Mouse (Mus musculus) lung, embryonic 14.5 days (tissue): ENCODE measurements around the gene Scaf1. TPM values are rescaled to one million over a fixed set of nuclear protein-coding genes. Genes with fewer than 3 reads are reported as not detected.

Experiments used
- ATAC-seq: fragments of 200-750 bp; cut with Nextera tagmentation; 2 replicates; pipeline ENCODE4 v1.8.0; 2017; ENCODE audit warnings: mild to moderate bottlenecking, moderate TSS enrichment, moderate library complexity; ENCODE audit not compliant: insufficient read depth
- DNase-seq: peaks from one replicate; pipeline ENCODE4 v3.0.0-alpha.2; 2015
- H3K27ac ChIP-seq: fragments of 300-500 bp; sonication (generic); 2 replicates; pipeline ENCODE4 v1.5.1; 2014; ENCODE audit warnings: low read depth, mild to moderate bottlenecking, moderate library complexity
- H3K27me3 ChIP-seq: fragments of 300-500 bp; sonication (generic); 2 replicates; pipeline ENCODE4 v1.6.1; 2014; ENCODE audit warnings: low read length, control low read depth; ENCODE audit not compliant: insufficient read depth
- H3K36me3 ChIP-seq: fragments of 300-500 bp; sonication (generic); 2 replicates; pipeline ENCODE4 v1.6.1; 2014; ENCODE audit warnings: control low read depth; ENCODE audit not compliant: insufficient read depth
- H3K4me1 ChIP-seq: fragments of 300-500 bp; sonication (generic); 2 replicates; pipeline ENCODE4 v1.6.1; 2014; ENCODE audit warnings: antibody characterized with exemption, control low read depth; ENCODE audit not compliant: insufficient read depth
- H3K4me2 ChIP-seq: fragments of 300-500 bp; sonication (generic); 2 replicates; pipeline ENCODE4 v1.6.1; 2014; ENCODE audit warnings: mild to moderate bottlenecking
- H3K4me3 ChIP-seq: fragments of 300-500 bp; sonication (generic); 2 replicates; pipeline ENCODE4 v1.5.1; 2014; ENCODE audit warnings: low read depth, low read length
- H3K9ac ChIP-seq: fragments of 300-500 bp; sonication (generic); 2 replicates; pipeline ENCODE4 v1.6.1; 2014
- H3K9me3 ChIP-seq: fragments of 300-500 bp; sonication (generic); 2 replicates; pipeline ENCODE4 v1.6.1; 2016; ENCODE audit warnings: low read depth, low read length, control low read depth
- CTCF ChIP-seq: IDR thresholded peaks from 2 replicates; pipeline ENCODE4 v1.5.1; 2016; ENCODE audit warnings: antibody characterized with exemption, low read depth
- WGBS: fragments of 180-500 bp; shearing (Covaris S2); extraction: QIAGEN DNeasy Blood & Tissue Kit; methylation state at CpG from one replicate; pipeline ENCODE4 v1.1.7; 2014; 5-methylcytosine and 5-hydroxymethylcytosine counted together
- polyA plus RNA-seq: library from polyadenylated mRNA; unstranded; fragments of >200 nt; fragmentation: Nextera tagmentation; extraction: Ambion mirVana; gene quantifications from 2 replicates; pipeline ENCODE4 v1.2.1, GENCODE M21; 2014

The Scaf1 gene
- polyA plus RNA-seq, 1 experiment from 2014 or later = 53.6 TPM

DNA sequence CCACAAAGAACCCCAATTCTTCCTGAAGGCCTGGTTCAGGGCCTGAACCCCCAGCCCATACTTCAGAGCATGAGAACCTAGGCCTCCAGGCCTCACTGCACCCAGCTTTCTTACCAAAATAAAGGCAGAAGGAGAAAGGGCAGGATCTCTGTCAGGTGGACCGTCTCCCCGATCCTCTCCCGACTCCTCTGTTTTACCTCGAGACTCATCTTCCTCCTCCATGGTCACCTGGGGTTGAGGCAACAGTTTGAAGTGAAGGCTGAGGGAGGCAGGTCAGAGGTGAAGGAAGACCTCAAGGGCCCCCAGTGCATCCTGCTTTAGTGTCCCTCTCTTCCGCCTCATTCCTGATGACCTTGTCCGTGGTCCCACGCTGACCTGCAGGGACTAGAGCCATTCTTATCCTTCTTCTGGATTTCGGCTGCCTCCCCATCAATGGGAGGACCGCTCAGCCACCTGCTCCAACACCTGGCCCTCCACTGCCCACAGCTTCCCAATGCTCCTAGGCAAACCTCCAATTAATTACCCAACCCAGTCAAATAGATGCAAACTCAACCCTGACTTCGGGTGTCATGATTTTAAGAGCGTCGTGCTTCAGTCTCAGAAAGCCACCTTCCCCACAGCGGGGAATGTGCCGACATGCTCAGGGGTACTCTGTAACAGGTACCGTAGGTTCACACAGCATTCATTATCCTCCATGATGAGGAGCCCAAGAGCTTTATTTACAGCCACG lies 2.6 kb downstream of the Scaf1 start:
- TF ChIP-seq CTCF = no peak
- no peak overlapping the region for H3K4me3 ChIP-seq
- peaks cover 58% of the 10 kb centered on the region for H3K36me3 ChIP-seq
- H3K4me2 ChIP-seq = no peak overlapping the region
- peaks cover 10% of the 10 kb centered on the region for H3K4me1 ChIP-seq
- H3K9ac ChIP-seq = no peak overlapping the region
- no peak overlapping the region for H3K27ac ChIP-seq
- DNase-seq (no peak), ATAC-seq (no peak)
- H3K27me3 ChIP-seq = no peaks in the 10 kb centered on the region
- H3K9me3 ChIP-seq = no peaks in the 10 kb centered on the region
- 96% methylated on average over 16 of the region's 16 CpGs for WGBS

DNA sequence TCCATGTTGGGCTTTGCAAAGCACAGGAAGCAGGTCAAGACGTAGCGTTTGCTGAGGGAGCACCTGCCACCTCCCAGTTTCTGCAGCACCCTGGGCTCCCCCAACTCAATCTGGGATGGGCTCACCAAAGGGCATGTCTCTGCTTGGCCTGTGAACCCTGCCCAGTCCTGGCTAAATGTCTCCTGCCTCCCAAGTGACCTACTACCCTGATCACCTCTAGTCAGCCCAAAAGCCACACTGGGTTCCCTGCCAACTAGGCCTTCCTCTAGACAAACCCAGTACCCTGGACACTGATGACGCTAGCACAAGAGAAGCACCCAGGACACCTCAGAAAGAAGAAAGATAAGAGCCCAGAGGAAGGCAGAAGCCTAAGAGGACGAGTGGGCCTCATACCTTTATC lies 3.3 kb downstream of the Scaf1 start:
- ATAC-seq (no peak), DNase-seq (no peak)
- Histone ChIP-seq H3K9me3 (no peaks in the 10 kb centered on the region), H3K9ac (no peak overlapping the region), H3K27ac (no peak overlapping the region), H3K36me3 (peaks cover 65% of the 10 kb centered on the region), H3K4me3 (no peak overlapping the region), H3K27me3 (no peaks in the 10 kb centered on the region), H3K4me2 (no peak overlapping the region), H3K4me1 (peaks cover 8% of the 10 kb centered on the region)
- 82% methylated on average over 4 of the region's 4 CpGs for WGBS
- no peak for TF ChIP-seq CTCF

DNA sequence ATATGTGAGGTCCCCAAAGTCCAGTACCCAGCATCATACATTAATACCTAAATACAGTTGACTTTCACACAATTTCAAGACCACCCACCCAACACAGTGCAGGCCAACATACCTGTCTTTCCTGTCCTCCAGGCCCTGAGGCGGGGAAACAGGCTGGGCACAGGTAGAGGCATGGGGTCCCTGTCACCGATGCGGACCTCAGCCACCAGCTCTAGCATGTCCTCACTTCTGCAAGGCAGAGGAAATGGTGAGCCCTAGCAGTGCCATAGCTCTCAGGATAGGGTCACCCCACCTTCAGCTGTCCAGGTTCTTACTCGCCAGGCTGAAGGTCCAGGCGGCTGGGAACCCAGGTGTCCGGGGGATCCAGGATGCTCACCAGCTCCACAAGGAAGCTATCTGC lies 4.2 kb downstream of the Scaf1 start:
- no peak for TF ChIP-seq CTCF
- DNase-seq (no peak), ATAC-seq (no peak)
- Histone ChIP-seq H3K9me3 (no peaks in the 10 kb centered on the region), H3K4me3 (no peak overlapping the region), H3K27me3 (no peaks in the 10 kb centered on the region), H3K9ac (no peak overlapping the region), H3K4me1 (peaks cover 8% of the 10 kb centered on the region), H3K27ac (no peak overlapping the region), H3K4me2 (no peak overlapping the region), H3K36me3 (peaks cover 73% of the 10 kb centered on the region)
- WGBS = 94% methylated on average over 6 of the region's 6 CpGs

DNA sequence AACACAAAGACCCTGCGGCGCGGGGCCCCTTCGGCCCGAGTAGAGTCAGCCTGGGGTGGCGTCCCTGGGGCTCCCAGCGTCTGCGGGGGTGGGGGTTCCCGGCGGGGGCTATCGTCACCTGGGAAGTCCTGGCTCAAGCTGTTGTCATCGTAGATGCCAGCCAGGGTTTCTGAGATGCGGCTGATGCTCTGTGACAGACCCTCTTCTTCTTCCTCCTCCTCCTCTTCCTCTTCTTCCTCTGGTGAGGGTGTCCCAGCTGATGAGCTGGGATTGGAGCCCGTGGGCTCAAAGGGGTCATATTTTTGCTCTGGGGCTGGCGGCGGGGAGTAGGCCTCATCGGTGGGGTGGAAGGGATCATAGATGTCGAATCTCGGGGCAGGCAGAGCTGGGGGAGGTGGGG lies 7.8 kb downstream of the Scaf1 start:
- DNase-seq = no peak
- Histone ChIP-seq H3K9ac (no peak overlapping the region), H3K27ac (no peak overlapping the region), H3K4me2 (no peak overlapping the region), H3K4me1 (no peaks in the 10 kb centered on the region), H3K9me3 (no peaks in the 10 kb centered on the region), H3K27me3 (no peaks in the 10 kb centered on the region), H3K4me3 (no peak overlapping the region), H3K36me3 (peaks cover 100% of the 10 kb centered on the region)
- no peak for ATAC-seq
- TF ChIP-seq CTCF = no peak
- 90% methylated on average over 19 of the region's 19 CpGs for WGBS

DNA sequence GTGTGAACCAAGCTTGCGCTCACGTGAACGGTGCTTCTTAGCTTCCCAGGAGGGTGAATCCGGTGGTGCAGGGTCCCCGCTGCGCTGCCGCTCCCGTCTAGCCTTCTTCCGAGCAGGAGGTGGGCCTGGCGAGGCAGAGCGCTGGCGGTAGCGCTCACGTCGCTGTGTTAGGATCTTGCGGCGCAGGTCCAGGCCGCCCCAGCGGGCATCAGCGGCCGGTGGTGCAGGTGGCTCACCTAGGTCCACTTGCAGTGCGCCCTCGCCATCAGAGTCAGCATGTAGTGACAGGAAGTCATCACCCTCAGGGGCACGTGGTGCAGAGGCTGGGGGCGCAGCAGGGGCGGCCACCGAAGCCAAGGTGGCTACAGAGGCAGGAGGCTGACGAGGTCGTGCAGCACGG lies 8.3 kb downstream of the Scaf1 start:
- TF ChIP-seq CTCF = no peak
- Histone ChIP-seq H3K27me3 (no peaks in the 10 kb centered on the region), H3K4me2 (no peak overlapping the region), H3K36me3 (peaks cover 100% of the 10 kb centered on the region), H3K27ac (no peak overlapping the region), H3K9me3 (no peaks in the 10 kb centered on the region), H3K4me3 (no peak overlapping the region), H3K4me1 (no peaks in the 10 kb centered on the region), H3K9ac (no peak overlapping the region)
- WGBS = 91% methylated on average over 30 of the region's 30 CpGs
- DNase-seq = no peak
- ATAC-seq = no peak

DNA sequence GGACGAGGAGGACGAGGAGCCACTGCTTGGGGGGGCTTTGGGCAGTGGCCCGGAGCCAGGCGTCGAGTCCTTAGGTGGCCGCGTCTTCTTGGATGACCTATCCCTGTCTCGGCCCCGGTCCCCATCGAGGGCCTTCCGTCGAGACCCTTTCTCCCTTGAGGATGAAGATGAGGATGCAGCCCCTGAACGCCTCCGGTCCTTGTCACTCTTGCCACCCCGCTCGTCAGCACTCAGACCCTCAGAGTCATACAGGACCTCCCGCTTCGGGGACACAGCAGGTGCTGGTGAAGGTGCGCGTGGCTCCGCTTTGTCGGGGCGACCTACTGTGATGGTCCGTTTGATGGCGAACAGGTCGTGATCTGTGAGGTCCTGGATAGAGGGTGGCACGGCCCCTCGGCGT lies 9.0 kb downstream of the Scaf1 start:
- H3K36me3 ChIP-seq = peaks cover 100% of the 10 kb centered on the region
- no peak overlapping the region for H3K27ac ChIP-seq
- WGBS = 94% methylated on average over 29 of the region's 29 CpGs
- H3K9ac ChIP-seq = no peak overlapping the region
- H3K4me1 ChIP-seq = no peaks in the 10 kb centered on the region
- ATAC-seq = no peak
- H3K9me3 ChIP-seq = no peaks in the 10 kb centered on the region
- TF ChIP-seq CTCF = no peak
- no peaks in the 10 kb centered on the region for H3K27me3 ChIP-seq
- DNase-seq = no peak
- H3K4me3 ChIP-seq = no peak overlapping the region
- no peak overlapping the region for H3K4me2 ChIP-seq

DNA sequence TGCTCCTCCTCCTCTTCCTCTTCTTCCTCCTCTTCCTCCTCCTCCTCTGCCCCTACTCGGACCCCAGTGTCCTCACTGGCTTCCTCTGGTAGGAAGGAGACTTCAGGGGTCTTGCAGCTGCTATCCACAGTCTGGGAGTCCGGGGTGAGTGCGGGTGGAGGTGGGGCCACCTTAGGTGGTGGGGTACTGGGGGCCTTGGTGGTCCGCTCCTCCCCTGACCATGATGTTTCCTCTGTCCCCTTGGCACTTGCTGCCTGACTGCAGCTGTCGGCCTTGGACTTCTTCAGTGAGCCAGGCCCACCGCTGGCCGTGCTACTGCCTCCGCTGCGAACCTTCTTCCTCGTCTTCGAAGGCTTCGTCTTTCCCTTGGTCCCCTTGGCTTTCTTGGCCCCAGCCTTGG lies 9.7 kb downstream of the Scaf1 start:
- DNase-seq = no peak
- H3K9me3 ChIP-seq = no peaks in the 10 kb centered on the region
- no peaks in the 10 kb centered on the region for H3K27me3 ChIP-seq
- no peak for ATAC-seq
- H3K27ac ChIP-seq = no peak overlapping the region
- no peak overlapping the region for H3K4me2 ChIP-seq
- no peaks in the 10 kb centered on the region for H3K4me1 ChIP-seq
- WGBS = 90% methylated on average over 12 of the region's 12 CpGs
- H3K9ac ChIP-seq = no peak overlapping the region
- no peak for TF ChIP-seq CTCF
- H3K36me3 ChIP-seq = peaks cover 100% of the 10 kb centered on the region
- H3K4me3 ChIP-seq = no peak overlapping the region
